Mouse (Mus musculus): Measurements from ENCODE around the gene Sorcs2. TPM values are rescaled to one million over a fixed set of nuclear protein-coding genes. Genes with fewer than 3 reads are reported as not detected.
A peak's percentile ranks its signal among the peaks of the same experiment; 100 is the strongest.

The Sorcs2 gene
- polyA plus RNA-seq, 1 experiment from 2014 or later: 25.4 TPM

GRCm38 (mm10) chr5:36099662-36100061, 298.3 kb downstream of the Sorcs2 start:
- 47% methylated on average over 4 of the region's 4 CpGs for WGBS
- no peak overlapping the region for H3K9ac ChIP-seq
- H3K9me3 ChIP-seq: no peaks in the 10 kb centered on the region
- no peak overlapping the region for H3K27ac ChIP-seq
- H3K27me3 ChIP-seq: no peaks in the 10 kb centered on the region
- no peak overlapping the region for H3K4me2 ChIP-seq
- no peak overlapping the region for H3K4me3 ChIP-seq
- no peaks in the 10 kb centered on the region for H3K36me3 ChIP-seq
- ATAC-seq (ENCODE audit: insufficient number of reproducible peaks, low FRiP score, low TSS enrichment, low read depth): no peak
- peaks cover 27% of the 10 kb centered on the region for H3K4me1 ChIP-seq

GRCm38 (mm10) chr5:36096046-36096445, 301.9 kb downstream of the Sorcs2 start:
- Histone ChIP-seq H3K27me3 (no peaks in the 10 kb centered on the region), H3K27ac (0 out of 2 replicates have a peak overlapping the region, but pooled peaks have one; percentile 13), H3K4me2 (no peak overlapping the region), H3K36me3 (no peaks in the 10 kb centered on the region), H3K4me1 (peaks cover 27% of the 10 kb centered on the region), H3K9ac (no peak overlapping the region), H3K4me3 (no peak overlapping the region), H3K9me3 (no peaks in the 10 kb centered on the region)
- no peak for ATAC-seq (ENCODE audit: insufficient number of reproducible peaks, low FRiP score, low TSS enrichment, low read depth)
- WGBS: 42% methylated on average over 8 of the region's 8 CpGs

DNA sequence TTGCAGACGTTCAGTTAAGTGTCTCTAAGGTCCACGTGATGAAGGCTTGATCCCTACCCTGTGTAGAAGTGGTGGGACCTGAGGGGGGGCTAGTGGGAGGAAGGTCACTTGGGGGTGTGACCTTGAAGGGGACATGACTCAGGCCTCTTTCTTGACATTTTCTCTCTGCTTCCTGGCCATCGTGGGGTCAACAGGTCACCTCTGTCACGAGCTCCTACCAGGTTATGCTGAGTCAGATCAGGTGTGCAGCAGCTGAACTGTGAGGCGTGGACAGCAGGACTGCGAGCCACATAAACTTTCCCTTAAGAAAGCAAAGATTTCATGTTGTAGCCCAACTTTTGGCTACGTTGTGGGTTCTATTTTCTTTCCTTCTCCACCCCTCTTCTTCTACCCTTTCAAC, 307.9 kb downstream of the Sorcs2 start:
- H3K4me2 ChIP-seq: no peak overlapping the region
- H3K27ac ChIP-seq: no peak overlapping the region
- no peaks in the 10 kb centered on the region for H3K36me3 ChIP-seq
- 72% methylated on average over 7 of the region's 7 CpGs for WGBS
- no peak overlapping the region for H3K4me3 ChIP-seq
- H3K27me3 ChIP-seq: no peaks in the 10 kb centered on the region
- H3K9ac ChIP-seq: no peak overlapping the region
- H3K4me1 ChIP-seq: 0 out of 2 replicates have a peak, but pooled peaks cover 12% of the 10 kb centered on the region
- H3K9me3 ChIP-seq: no peaks in the 10 kb centered on the region
- ATAC-seq (ENCODE audit: insufficient number of reproducible peaks, low FRiP score, low TSS enrichment, low read depth): no peak

DNA sequence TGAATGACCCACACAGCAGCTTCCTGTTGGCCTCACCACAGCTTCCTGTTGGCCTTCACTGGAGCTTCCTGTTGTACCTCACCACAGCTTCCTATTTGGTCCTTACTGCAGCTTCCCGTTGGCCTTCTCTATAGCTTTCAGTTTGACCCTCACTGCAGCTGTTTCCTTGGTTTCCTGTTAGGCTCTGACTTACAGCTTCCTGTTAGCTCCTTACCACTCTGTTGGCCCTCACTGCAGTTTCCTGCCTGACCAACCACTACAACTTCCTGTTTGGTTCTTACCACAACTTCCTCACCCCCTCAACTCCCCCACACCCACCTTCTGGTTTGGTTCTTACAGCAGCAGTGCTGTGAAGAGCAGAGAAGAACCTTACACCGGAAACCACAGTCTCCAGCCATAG, 308.7 kb downstream of the Sorcs2 start:
- WGBS: 68% methylated on average over 2 of the region's 2 CpGs
- Histone ChIP-seq H3K4me3 (no peak overlapping the region), H3K27ac (no peak overlapping the region), H3K9ac (no peak overlapping the region), H3K4me1 (0 out of 2 replicates have a peak, but pooled peaks cover 12% of the 10 kb centered on the region), H3K4me2 (no peak overlapping the region), H3K36me3 (no peaks in the 10 kb centered on the region), H3K9me3 (no peaks in the 10 kb centered on the region), H3K27me3 (no peaks in the 10 kb centered on the region)
- ATAC-seq (ENCODE audit: insufficient number of reproducible peaks, low FRiP score, low TSS enrichment, low read depth): no peak

DNA sequence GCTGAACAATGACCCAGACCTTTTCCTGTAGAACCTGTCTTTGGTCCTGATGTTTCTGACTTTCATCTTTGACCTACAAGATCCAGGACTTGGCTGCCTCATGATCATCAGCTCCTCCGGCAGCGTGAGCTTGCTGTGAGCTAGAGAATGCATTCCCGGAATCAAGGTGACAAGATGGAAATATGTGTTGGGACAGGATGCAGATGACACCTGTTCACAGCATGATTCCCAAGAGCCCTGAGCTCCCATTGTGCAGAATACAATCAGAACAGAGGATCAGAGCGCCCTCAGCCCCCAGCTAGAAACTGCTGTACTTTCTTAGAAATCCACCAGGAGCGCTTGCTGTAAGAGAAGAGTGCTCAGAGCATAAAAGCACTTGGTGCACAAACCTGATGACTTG, 311.0 kb downstream of the Sorcs2 start:
- Histone ChIP-seq H3K27ac (no peak overlapping the region), H3K27me3 (no peaks in the 10 kb centered on the region), H3K4me1 (0 out of 2 replicates have a peak, but pooled peaks cover 12% of the 10 kb centered on the region), H3K4me2 (no peak overlapping the region), H3K4me3 (no peak overlapping the region), H3K9me3 (no peaks in the 10 kb centered on the region), H3K9ac (no peak overlapping the region), H3K36me3 (no peaks in the 10 kb centered on the region)
- no peak for ATAC-seq (ENCODE audit: insufficient number of reproducible peaks, low FRiP score, low TSS enrichment, low read depth)
- WGBS: 86% methylated on average over 5 of the region's 5 CpGs

GRCm38 (mm10) chr5:36085621-36086020, 312.3 kb downstream of the Sorcs2 start:
- Histone ChIP-seq H3K36me3 (no peaks in the 10 kb centered on the region), H3K27ac (no peak overlapping the region), H3K4me3 (no peak overlapping the region), H3K9ac (no peak overlapping the region), H3K27me3 (0 out of 2 replicates have a peak, but pooled peaks cover 4% of the 10 kb centered on the region), H3K9me3 (no peaks in the 10 kb centered on the region), H3K4me1 (0 out of 2 replicates have a peak, but pooled peaks cover 12% of the 10 kb centered on the region), H3K4me2 (no peak overlapping the region)
- WGBS: 52% methylated on average over 4 of the region's 4 CpGs
- ATAC-seq (ENCODE audit: insufficient number of reproducible peaks, low FRiP score, low TSS enrichment, low read depth): no peak

DNA sequence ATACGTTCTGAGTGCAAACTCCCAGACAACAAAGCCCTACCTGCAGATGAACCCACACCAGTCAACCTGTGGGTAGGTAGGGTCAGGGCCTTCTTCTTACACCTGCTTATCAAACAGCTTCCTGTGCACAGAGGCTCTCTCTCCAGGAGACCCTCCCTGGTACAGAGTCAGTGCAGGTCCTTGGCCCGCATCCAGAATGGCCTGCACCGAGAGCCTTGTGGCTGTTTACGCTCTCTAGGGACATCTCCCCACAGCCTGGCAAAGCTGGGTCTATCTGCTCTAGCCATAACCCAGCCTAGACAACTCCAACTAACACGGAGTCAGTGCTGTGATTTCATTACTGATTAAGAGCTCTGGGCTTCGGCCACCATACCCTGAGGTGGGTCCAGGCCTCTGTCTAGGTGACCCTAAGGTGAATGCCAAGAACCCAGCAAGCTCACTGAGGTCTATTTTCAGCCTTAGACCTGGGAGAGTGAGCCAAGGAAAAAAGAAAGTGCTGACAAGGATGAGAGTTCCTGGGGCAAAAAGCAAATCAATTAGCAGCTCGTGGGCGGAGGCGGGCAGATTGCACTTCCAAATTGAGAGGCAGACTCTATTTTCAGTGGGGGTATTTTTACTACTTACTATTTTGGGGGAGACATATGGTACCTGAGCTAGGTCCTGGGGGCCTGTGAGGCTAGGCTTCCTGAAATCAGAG, 313.9 kb downstream of the Sorcs2 start:
- H3K9me3 ChIP-seq: no peaks in the 10 kb centered on the region
- no peaks in the 10 kb centered on the region for H3K36me3 ChIP-seq
- no peak overlapping the region for H3K27ac ChIP-seq
- 0 out of 2 replicates have a peak, but pooled peaks cover 4% of the 10 kb centered on the region for H3K27me3 ChIP-seq
- no peak overlapping the region for H3K4me3 ChIP-seq
- no peak for ATAC-seq (ENCODE audit: insufficient number of reproducible peaks, low FRiP score, low TSS enrichment, low read depth)
- H3K9ac ChIP-seq: no peak overlapping the region
- H3K4me1 ChIP-seq: 0 out of 2 replicates have a peak, but pooled peaks cover 9% of the 10 kb centered on the region
- WGBS: 77% methylated on average over 9 of the region's 9 CpGs
- no peak overlapping the region for H3K4me2 ChIP-seq

GRCm38 (mm10) chr5:36081021-36081420, 316.9 kb downstream of the Sorcs2 start:
- no peak overlapping the region for H3K4me2 ChIP-seq
- ATAC-seq (ENCODE audit: insufficient number of reproducible peaks, low FRiP score, low TSS enrichment, low read depth): no peak
- H3K36me3 ChIP-seq: no peaks in the 10 kb centered on the region
- H3K27me3 ChIP-seq: 0 out of 2 replicates have a peak, but pooled peaks cover 4% of the 10 kb centered on the region
- no peaks in the 10 kb centered on the region for H3K9me3 ChIP-seq
- H3K27ac ChIP-seq: no peak overlapping the region
- WGBS: 70% methylated on average over 8 of the region's 8 CpGs
- H3K4me1 ChIP-seq: peaks cover 10% of the 10 kb centered on the region; the same call in 1 of the 2 replicates
- no peak overlapping the region for H3K9ac ChIP-seq
- no peak overlapping the region for H3K4me3 ChIP-seq

DNA sequence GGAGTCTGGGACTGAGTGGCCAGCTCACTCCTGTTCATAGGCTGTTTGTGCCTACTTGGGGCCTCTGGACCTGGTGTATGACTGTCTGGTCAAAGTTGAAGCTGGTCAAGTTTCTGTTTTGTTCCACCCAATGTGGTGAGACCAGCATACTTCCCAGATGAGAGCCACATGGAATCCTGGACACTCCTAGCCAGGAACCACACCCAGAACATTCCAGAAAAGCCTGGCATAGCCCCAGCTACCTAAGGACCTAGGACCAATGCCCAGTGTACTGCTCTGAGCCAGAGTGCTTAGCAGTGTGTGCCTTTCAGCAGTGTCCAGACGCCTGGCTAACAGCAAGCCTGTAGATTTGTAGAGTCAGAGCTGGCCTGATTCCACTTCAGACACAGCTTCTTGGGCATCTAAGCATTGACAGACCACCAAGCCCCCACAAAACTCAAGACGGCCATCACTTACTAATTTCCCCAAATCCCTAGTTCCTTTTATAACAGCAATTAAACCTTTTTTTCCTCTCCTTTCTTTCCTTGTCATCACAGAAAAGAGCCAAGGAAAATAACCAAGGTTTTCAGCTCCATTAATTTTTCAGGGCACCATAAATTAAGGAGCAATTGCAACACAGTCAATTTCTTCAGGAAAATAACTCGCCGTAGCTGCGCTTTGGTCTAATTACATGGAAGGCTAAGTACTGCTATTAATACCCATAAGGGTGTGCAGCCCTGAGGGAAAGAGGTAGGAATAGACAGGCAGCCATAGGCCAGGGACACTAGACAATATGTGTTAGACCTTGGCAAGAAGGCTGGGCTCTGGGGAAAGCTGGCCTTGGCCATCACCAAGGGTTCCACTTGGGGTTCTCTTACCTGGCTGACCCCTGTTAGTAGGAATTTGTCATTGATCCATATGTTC, 322.5 kb downstream of the Sorcs2 start:
- peak overlapping the region; percentile 71 for H3K27ac ChIP-seq
- 39% methylated on average over 5 of the region's 5 CpGs for WGBS
- ATAC-seq (ENCODE audit: insufficient number of reproducible peaks, low FRiP score, low TSS enrichment, low read depth): peak; percentile 82

DNA sequence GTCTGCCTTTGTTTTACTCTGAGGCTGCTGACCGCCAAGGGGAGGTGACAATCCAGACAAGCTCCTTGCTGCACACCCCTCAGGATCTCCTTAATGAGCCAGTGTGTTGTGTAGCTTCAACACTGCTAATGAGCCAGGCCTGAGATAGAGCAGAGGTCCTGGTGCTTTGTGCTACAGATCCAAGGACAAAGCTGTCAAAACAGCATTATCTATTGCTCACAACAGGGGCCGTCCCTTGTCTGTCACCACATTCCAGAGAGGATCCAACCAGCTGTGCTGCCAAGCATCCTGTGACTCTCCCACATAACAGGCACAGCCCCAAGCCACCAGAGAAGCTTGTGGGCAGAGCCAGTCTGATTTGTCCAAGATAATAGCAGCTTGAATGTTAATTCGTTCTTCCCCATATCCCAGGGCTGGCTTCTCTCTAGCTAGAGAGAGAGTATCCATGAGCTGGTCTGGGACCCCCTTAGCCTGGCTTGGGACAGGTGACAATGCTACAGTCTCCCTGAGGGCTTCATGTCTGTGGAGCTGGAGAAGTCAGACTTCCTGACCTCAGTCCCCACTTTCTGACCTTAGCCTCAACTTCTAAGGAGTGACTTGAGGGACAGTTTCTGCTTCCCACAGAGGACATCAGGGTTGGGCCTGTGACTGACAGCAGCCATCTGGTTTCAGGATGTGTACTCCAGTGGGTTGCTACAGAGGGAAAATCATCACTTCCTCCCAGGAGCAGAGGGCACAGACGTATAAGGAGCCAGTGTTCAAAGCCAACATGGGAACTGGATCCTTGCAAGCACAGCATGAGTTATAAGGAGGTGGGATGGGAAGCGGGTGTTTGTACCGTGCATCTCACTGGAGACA, 328.2 kb downstream of the Sorcs2 start:
- Histone ChIP-seq H3K27me3 (no peaks in the 10 kb centered on the region; the same call in 1 of the 2 replicates), H3K36me3 (no peaks in the 10 kb centered on the region), H3K4me3 (no peak overlapping the region), H3K9ac (no peak overlapping the region), H3K4me2 (no peak overlapping the region), H3K27ac (no peak overlapping the region), H3K9me3 (no peaks in the 10 kb centered on the region), H3K4me1 (peaks cover 17% of the 10 kb centered on the region; the same call in 1 of the 2 replicates)
- ATAC-seq (ENCODE audit: insufficient number of reproducible peaks, low FRiP score, low TSS enrichment, low read depth): peak; percentile 28; the same call in 1 of the 2 replicates
- WGBS: 56% methylated on average over 6 of the region's 6 CpGs

More for the DNA sequence above, 322.5 kb downstream of the Sorcs2 start:
- Histone ChIP-seq H3K4me3 (no peak overlapping the region), H3K36me3 (no peaks in the 10 kb centered on the region), H3K4me1 (peaks cover 19% of the 10 kb centered on the region), H3K4me2 (no peak overlapping the region), H3K27me3 (no peaks in the 10 kb centered on the region), H3K9me3 (no peaks in the 10 kb centered on the region), H3K9ac (no peak overlapping the region)

- peaks cover 17% of the 10 kb centered on the region; the same call in 1 of the 2 replicates for H3K4me1 ChIP-seq
- ATAC-seq (ENCODE audit: insufficient number of reproducible peaks, low FRiP score, low TSS enrichment, low read depth): no peak
- no peak overlapping the region for H3K4me2 ChIP-seq
- 38% methylated on average over 8 of the region's 8 CpGs for WGBS
- H3K27me3 ChIP-seq: no peaks in the 10 kb centered on the region; the same call in 1 of the 2 replicates
- no peak overlapping the region for H3K27ac ChIP-seq
- H3K4me3 ChIP-seq: no peak overlapping the region
- H3K36me3 ChIP-seq: 0 out of 2 replicates have a peak, but pooled peaks cover 5% of the 10 kb centered on the region
- H3K9me3 ChIP-seq: no peaks in the 10 kb centered on the region
- H3K9ac ChIP-seq: no peak overlapping the region
These were observed 330.2 kb downstream of the Sorcs2 start for GRCm38 (mm10) chr5:36067651-36068181.
